Mouse (Mus musculus) layer of hippocampus, adult 18-20 months (tissue): ENCODE measurements around the gene Trim14. TPM values are rescaled to one million over a fixed set of nuclear protein-coding genes. Genes with fewer than 3 reads are reported as not detected.

ENCODE experiments used
- total RNA-seq, 2 experiments: library from RNA; stranded (reverse); gene quantifications; 2 replicates each; pipeline ENCODE4 v1.2.3; 2021

The Trim14 gene
- total RNA-seq, 2 experiments from 2014 or later: 0.67 to 1.4 TPM

Other genes starting within 250 kb of the Trim14 start
- not detected for gene Foxe1, start 192.5 kb downstream of the Trim14 start, total RNA-seq
- gene Trmo, start 146.7 kb downstream of the Trim14 start, total RNA-seq: 1 to 10 TPM; 4.8 to 5.3 TPM
- gene Hemgn, start 122.6 kb downstream of the Trim14 start, total RNA-seq: not detected
- gene Anp32b, start 85.2 kb downstream of the Trim14 start, total RNA-seq: 10 to 100 TPM; 54.9 to 56.1 TPM
- 10 to 100 TPM; 16.0 to 17.4 TPM for gene Nans, start 46.9 kb downstream of the Trim14 start, total RNA-seq
- gene Coro2a, start 66.1 kb upstream of the Trim14 start, total RNA-seq: 10 to 100 TPM; 14.9 to 16.3 TPM
- gene Tbc1d2, start 114.1 kb upstream of the Trim14 start, total RNA-seq: 1 to 10 TPM; 2.7 to 2.9 TPM